Mouse (Mus musculus) frontal cortex, postnatal 14 days (tissue): ENCODE results near the gene Rpgrip1l.

Experiments
- DNase-seq, 2 experiments: peaks; one replicate each; pipeline ENCODE4 v3.0.0; 2022; ENCODE audit warnings: low spot score in 2 of 2

Gene Rpgrip1l

GRCm38 (mm10) chr8:91312835-91313832 is at the start of gene Rpgrip1l, which contains the start of gene Fto:
Rpgrip1l (minus strand) TSS chr8:91313262.
Fto (plus strand) TSS chr8:91313525.
- peak; percentile 97 to 98 for DNase-seq

DNA sequence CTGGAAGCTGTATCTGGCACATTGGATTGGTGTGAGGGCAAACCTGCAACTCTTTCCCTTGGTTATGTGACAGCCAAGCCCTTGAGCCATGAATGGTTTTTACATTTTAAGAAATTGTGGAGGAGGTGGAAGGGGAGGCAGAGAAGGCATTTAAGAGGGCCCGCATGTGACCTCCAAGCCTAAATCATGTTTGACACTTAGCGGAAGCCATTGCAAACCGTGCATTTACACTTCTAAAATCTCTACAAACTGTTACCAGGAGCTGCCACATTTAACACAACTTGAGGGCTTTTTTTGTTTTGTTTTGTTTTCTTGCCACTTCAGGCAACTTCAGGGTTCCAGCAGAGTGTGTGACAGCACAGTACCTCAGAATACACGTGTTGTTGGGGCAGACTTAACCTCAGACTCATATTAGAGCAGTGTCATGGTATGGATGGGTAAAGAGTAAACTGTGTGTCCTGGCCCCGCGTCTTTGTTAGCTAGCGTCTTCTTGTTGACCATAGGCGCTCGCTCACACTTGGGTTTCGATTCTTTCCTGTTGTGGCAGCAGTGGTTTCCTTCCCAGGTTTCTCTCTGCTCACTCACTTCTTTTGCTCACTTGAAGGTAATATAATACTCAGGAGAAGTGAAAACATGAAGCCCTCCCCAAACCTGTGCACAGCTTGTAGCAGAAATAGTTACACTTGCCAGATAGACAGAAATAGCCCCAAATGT is 47.7 kb upstream of the Rpgrip1l start:
- no peak for DNase-seq

DNA sequence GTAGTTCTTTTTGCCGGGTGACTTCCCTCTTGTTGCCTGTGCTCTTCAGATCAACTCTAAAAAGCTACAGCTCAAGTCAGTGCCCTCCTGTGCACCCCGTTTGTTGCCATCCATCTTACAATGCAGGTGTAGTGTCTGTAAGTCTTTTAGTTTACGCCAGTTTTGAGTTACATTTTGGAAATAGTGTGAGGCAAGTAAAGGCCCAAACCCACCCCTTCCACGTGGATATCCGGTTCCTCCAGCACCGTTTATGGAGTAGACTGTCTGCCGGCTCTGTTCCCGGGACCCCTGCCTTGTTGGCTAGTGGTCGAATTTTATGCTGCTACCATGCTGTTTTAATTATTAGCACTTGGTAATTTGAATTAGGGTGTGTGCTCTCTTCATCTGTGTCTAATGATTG is 46.4 kb upstream of the Rpgrip1l start:
- no peak for DNase-seq

GRCm38 (mm10) chr8:91358016-91358415 is 45.0 kb upstream of the Rpgrip1l start:
- DNase-seq: no peak

GRCm38 (mm10) chr8:91357493-91358014 is 44.5 kb upstream of the Rpgrip1l start:
- DNase-seq: no peak

GRCm38 (mm10) chr8:91355956-91356699 is 43.1 kb upstream of the Rpgrip1l start:
- DNase-seq: no peak

- DNase-seq: no peak
Observed at GRCm38 (mm10) chr8:91355301-91355905, 42.3 kb upstream of the Rpgrip1l start.

GRCm38 (mm10) chr8:91353907-91354306 is 40.8 kb upstream of the Rpgrip1l start:
- DNase-seq: no peak

- no peak for DNase-seq
Observed at GRCm38 (mm10) chr8:91353062-91353461, 40.0 kb upstream of the Rpgrip1l start.

DNA sequence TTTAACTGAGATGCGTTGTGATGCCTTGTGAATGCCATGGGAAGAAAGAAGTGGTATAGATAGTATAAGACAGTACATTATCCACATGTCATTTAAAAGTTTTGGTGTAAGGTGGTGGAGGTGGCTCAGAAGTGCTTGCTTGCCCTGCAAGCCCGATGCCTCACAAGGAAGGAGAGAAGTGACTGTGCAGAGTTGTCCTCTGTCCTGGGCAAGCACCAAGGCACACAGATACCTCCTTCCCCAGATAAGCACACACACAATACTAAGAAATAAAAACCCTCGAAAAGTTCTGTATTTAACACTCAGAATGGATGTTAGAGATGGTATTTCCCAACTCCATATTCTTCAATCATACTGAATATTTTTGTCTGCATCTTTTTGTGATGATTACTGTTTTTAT is 39.5 kb upstream of the Rpgrip1l start:
- DNase-seq: no peak

DNA sequence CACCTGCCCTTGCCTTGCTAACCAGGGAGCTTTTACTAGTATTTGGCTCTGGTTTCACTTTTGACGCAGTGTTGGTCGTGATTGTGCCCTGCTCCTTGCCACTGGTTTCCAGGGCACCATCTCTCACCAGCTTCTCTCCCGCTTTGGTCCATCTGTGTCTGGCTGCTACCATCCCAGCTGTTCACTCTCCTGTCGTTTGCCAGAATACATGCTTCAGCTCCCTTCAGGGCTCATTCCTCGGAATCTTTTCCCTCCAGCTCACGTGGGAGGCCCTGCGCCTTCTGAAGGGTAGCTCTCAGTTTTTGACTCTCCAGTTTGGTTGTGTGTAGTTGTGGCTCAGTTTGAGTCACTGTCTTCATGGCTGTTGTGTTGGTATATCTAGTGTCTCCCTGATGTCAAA is 37.6 kb upstream of the Rpgrip1l start:
- DNase-seq: no peak

DNA sequence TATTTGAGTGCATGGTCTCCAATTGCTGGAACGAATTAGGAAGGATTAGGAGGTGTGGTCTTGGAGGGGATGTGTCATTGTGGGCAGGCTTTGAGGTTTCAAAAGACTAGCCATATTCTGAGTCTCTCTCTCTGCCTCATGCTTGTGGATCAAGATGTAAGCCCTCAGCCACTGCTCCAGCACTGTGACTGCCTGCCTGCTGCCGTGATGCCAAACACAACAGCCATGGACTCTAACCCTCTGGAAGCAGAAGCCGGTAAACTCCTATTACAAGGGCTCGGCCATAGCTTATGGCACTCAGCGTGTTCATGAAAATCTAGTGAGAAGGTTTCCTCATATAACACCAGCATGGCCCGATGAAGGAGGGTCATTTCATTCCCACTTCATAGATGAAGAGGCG is 36.8 kb upstream of the Rpgrip1l start:
- no peak for DNase-seq

DNA sequence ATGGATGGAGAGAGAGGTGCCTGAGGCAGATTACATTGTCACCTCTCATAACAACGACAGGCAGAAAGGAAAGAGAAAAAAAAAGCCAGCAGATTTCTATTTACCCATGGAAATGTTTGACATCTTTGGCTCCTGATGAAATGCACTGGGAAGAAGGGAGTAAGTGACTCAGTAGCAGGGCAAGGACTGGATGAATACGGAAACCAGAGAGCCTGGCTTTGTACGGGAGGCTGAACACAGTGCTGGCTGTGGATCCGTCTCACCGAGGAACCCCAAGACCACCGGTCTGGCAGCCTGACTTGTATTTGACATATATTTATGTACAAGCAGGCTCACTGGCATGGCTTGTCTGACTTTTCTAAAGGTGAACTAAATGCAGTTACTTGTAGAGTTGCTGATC is 34.5 kb upstream of the Rpgrip1l start:
- no peak for DNase-seq

DNA sequence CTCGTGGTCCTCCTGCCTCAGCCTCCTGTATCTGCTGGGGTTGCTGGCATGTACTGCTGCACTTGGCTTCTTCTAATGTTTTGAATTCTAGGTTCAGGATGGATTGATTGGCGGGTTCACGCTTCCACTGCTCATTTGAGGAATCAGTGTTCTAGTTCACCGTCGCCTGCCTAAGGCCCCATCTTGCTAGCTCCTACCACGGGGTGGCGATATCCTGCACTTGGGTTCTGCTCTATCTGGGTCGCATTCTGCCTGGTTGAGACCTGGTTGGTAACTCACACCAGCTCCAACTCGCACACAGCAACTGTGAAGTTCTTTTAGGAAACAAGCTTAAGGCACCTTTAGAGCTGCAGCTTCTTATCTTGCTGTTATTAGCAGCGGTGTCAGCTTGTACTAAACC is 34.1 kb upstream of the Rpgrip1l start:
- no peak for DNase-seq

- DNase-seq: no peak
Observed at GRCm38 (mm10) chr8:91344659-91345058, 31.6 kb upstream of the Rpgrip1l start.

- DNase-seq: no peak
Observed at GRCm38 (mm10) chr8:91342798-91343197, 29.7 kb upstream of the Rpgrip1l start.

DNA sequence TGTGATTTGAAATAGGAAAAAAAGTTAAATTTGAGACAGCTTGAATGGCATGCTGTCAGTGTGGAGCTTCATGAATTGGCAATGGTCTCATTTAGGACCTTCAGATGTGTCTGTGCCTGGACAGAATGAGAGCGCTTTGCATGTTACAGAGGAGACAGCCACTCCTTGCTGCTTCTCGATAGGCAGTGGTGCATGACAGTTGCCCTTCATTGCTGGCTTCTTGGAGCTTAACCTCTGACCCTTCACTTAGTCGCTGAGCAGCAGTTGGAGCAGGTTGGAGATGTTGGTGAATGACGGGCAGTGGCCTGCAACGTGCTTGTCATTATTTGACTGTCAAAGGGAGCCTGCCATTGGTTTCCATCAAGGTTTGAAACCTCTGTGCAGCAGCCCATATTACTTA is 29.1 kb upstream of the Rpgrip1l start:
- DNase-seq: no peak

GRCm38 (mm10) chr8:91340746-91341145 is 27.7 kb upstream of the Rpgrip1l start:
- DNase-seq: no peak

GRCm38 (mm10) chr8:91339651-91340050 is 26.6 kb upstream of the Rpgrip1l start:
- DNase-seq: no peak

DNA sequence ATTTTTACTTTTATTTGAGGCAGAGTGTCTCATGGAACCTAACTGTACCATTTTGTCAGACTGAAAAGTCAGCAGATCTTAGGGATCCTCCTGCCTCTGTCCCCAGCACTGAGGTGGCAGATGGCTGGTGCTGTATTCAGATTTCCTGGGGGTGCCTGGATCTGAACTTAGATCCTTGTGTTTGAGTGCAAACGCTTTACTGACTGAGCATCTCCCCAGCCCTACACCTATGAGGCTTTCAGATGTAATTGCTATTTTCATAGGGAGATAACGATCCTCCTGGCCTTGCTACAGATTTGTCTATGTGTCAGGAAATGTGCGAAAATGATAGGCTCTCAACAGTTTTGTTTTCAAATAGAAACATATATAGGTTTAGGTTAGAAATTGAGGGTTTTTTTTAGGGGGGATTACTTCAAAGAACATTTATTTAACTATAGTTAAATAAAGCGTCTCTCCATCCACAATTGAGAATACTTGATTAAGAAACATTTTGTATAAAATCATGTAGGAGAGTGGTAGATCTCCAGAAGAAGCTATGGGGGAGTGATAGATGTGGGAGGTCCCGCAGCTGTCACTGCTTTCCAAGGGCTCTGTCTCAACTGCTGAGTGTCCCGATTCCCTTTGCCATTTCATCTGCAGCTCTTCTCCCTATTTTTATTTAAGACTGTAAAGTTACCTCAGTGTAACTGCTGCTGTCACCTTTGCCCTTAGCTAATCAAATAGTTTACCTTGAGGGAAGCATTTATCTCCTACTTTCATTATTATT is 25.5 kb upstream of the Rpgrip1l start:
- DNase-seq: no peak

- DNase-seq: no peak
Observed at GRCm38 (mm10) chr8:91329461-91329850, 16.4 kb upstream of the Rpgrip1l start.
